Mouse (Mus musculus) midbrain, embryonic 12.5 days (tissue): ENCODE measurements at regions not wholly inside any gene's neighbourhood (a gene's known extent, or its start where the extent isn't known, plus 50 kb on each side); places are given as distances from the start of the nearest gene placed in this dataset.

ENCODE experiments used
- ATAC-seq: fragments of 200-750 bp; cut with Nextera tagmentation; 2 replicates; pipeline ENCODE4 v1.8.0; 2017; ENCODE audit warnings: low read depth, moderate TSS enrichment, moderate library complexity; ENCODE audit not compliant: low FRiP score
- H3K27ac ChIP-seq: fragments of 300-500 bp; sonication (generic); replicated peaks from 2 replicates; pipeline ENCODE4 v1.5.1; 2016; ENCODE audit warnings: mild to moderate bottlenecking
- H3K27me3 ChIP-seq: fragments of 300-500 bp; sonication (generic); 2 replicates; pipeline ENCODE4 v1.6.1; 2016; ENCODE audit warnings: mild to moderate bottlenecking
- H3K36me3 ChIP-seq: fragments of 300-500 bp; sonication (generic); 2 replicates; pipeline ENCODE4 v1.6.1; 2016
- H3K4me1 ChIP-seq: fragments of 300-500 bp; sonication (generic); 2 replicates; pipeline ENCODE4 v1.6.1; 2016
- H3K4me2 ChIP-seq: fragments of 300-500 bp; sonication (generic); replicated peaks from 2 replicates; pipeline ENCODE4 v1.6.1; 2016; ENCODE audit warnings: mild to moderate bottlenecking, moderate library complexity
- H3K4me3 ChIP-seq: fragments of 300-500 bp; sonication (generic); 2 replicates; pipeline ENCODE4 v1.5.1; 2016; ENCODE audit warnings: mild to moderate bottlenecking
- H3K9ac ChIP-seq: fragments of 300-500 bp; sonication (generic); replicated peaks from 2 replicates; pipeline ENCODE4 v1.6.1; 2016; ENCODE audit warnings: mild to moderate bottlenecking, moderate library complexity
- H3K9me3 ChIP-seq: fragments of 300-500 bp; sonication (generic); 2 replicates; pipeline ENCODE4 v1.6.1; 2016; ENCODE audit warnings: mild to moderate bottlenecking
- WGBS: fragments of 180-500 bp; shearing (Covaris S2); methylation state at CpG from one replicate; pipeline ENCODE4 v1.1.7; 2016; 5-methylcytosine and 5-hydroxymethylcytosine counted together

- H3K27ac ChIP-seq: no peak overlapping the region
- no peaks in the 10 kb centered on the region for H3K36me3 ChIP-seq
- no peaks in the 10 kb centered on the region for H3K9me3 ChIP-seq
- no peak for ATAC-seq
- no peak overlapping the region for H3K4me2 ChIP-seq
- no peak overlapping the region for H3K9ac ChIP-seq
- 16% methylated on average over 8 of the region's 8 CpGs for WGBS
- H3K27me3 ChIP-seq: no peaks in the 10 kb centered on the region
- peaks cover 5% of the 10 kb centered on the region; the same call in 1 of the 2 replicates for H3K4me1 ChIP-seq
- no peak overlapping the region for H3K4me3 ChIP-seq
Measured at GRCm38 (mm10) chr4:28523343-28523742, 289.6 kb upstream of the Epha7 start.

GRCm38 (mm10) chr4:28542218-28542617 is 270.7 kb upstream of the Epha7 start:
- H3K4me3 ChIP-seq: no peak overlapping the region
- H3K4me1 ChIP-seq: no peaks in the 10 kb centered on the region
- H3K36me3 ChIP-seq: no peaks in the 10 kb centered on the region
- no peak overlapping the region for H3K4me2 ChIP-seq
- no peak for ATAC-seq
- WGBS: 31% methylated on average over 1 of the region's 1 CpGs
- no peaks in the 10 kb centered on the region for H3K27me3 ChIP-seq
- H3K9me3 ChIP-seq: no peaks in the 10 kb centered on the region
- H3K9ac ChIP-seq: no peak overlapping the region
- no peak overlapping the region for H3K27ac ChIP-seq

GRCm38 (mm10) chr4:28542696-28543328 is 270.1 kb upstream of the Epha7 start:
- no peak overlapping the region for H3K4me3 ChIP-seq
- no peak for ATAC-seq
- no peaks in the 10 kb centered on the region for H3K27me3 ChIP-seq
- no peak overlapping the region for H3K4me2 ChIP-seq
- no peak overlapping the region for H3K27ac ChIP-seq
- H3K4me1 ChIP-seq: no peaks in the 10 kb centered on the region
- 78% methylated on average over 1 of the region's 1 CpGs for WGBS
- H3K36me3 ChIP-seq: no peaks in the 10 kb centered on the region
- H3K9ac ChIP-seq: no peak overlapping the region
- no peaks in the 10 kb centered on the region for H3K9me3 ChIP-seq

- WGBS: 44% methylated on average over 6 of the region's 6 CpGs
- Histone ChIP-seq H3K4me1 (no peaks in the 10 kb centered on the region), H3K36me3 (no peaks in the 10 kb centered on the region), H3K4me3 (no peak overlapping the region), H3K4me2 (no peak overlapping the region), H3K27me3 (no peaks in the 10 kb centered on the region), H3K27ac (no peak overlapping the region), H3K9me3 (no peaks in the 10 kb centered on the region), H3K9ac (no peak overlapping the region)
- 0 out of 2 replicates have a peak, but pooled peaks have one; percentile 38 for ATAC-seq
Measured at GRCm38 (mm10) chr4:28548231-28548836, 264.6 kb upstream of the Epha7 start.

- WGBS: 86% methylated on average over 4 of the region's 4 CpGs
- no peaks in the 10 kb centered on the region for H3K4me1 ChIP-seq
- no peak overlapping the region for H3K4me2 ChIP-seq
- no peak overlapping the region for H3K27ac ChIP-seq
- H3K27me3 ChIP-seq: no peaks in the 10 kb centered on the region
- ATAC-seq: no peak
- H3K4me3 ChIP-seq: no peak overlapping the region
- no peaks in the 10 kb centered on the region for H3K36me3 ChIP-seq
- H3K9me3 ChIP-seq: no peaks in the 10 kb centered on the region
- H3K9ac ChIP-seq: no peak overlapping the region
Measured at GRCm38 (mm10) chr4:28571092-28571770, 241.7 kb upstream of the Epha7 start.

- H3K27ac ChIP-seq: no peak overlapping the region
- WGBS: 77% methylated on average over 12 of the region's 12 CpGs
- H3K4me2 ChIP-seq: no peak overlapping the region
- no peaks in the 10 kb centered on the region for H3K9me3 ChIP-seq
- H3K9ac ChIP-seq: no peak overlapping the region
- no peaks in the 10 kb centered on the region for H3K36me3 ChIP-seq
- ATAC-seq: no peak
- no peak overlapping the region for H3K4me3 ChIP-seq
- H3K27me3 ChIP-seq: no peaks in the 10 kb centered on the region
- H3K4me1 ChIP-seq: no peaks in the 10 kb centered on the region
Measured at GRCm38 (mm10) chr4:28588745-28589530, 224.0 kb upstream of the Epha7 start.
